In the genomic region with DNA sequence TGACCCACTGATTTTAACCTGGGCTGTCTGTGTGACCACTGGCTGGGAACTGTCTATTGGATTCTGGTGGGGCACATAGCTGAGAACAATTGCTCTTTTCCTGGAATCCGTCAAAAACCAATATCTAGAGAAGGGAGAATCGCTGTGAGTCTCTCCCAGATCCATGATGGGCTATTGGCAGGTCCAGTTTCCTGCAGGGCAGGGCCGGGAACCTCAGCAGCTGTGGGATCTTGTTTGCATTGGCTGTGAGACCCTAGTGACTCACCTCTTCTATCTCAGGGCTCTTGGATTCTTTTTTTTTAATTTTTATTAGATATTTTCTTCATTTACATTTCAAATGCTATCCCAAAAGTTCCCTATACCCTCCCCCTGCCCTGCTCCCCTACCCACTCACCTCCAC, we compare ENCODE assay signal across 22 mouse cellular contexts.
A peak's percentile ranks its signal among the peaks of the same experiment; 100 is the strongest.
DNase-seq lines count a peak whose midpoint lies in the region; ATAC-seq lines count a peak whose summit lies in the region.
"Had no signal": no experiment of that assay in that cellular context is flagged by ENCODE, and none has a peak within 500 bp of the region (broad histone marks: within the 10 kb centered on the region; RNA-seq: fewer than 3 reads in every experiment).

No protein-coding gene starts in this region.

- H3K4me2 ChIP-seq in heart, embryonic 11.5 days, result no peak overlapping the region
- no peak overlapping the region for H3K4me2 ChIP-seq in midbrain, embryonic 11.5 days
- no peak overlapping the region for H3K4me2 ChIP-seq in midbrain, embryonic 16.5 days (ENCODE audit: low read length)

- H3K9me3 ChIP-seq in heart, embryonic 11.5 days (replicated peaks; ENCODE audit: control insufficient read depth, low read length), result no peaks in the 10 kb centered on the region
- no peaks in the 10 kb centered on the region for H3K9me3 ChIP-seq in midbrain, embryonic 11.5 days (ENCODE audit: control insufficient read depth, low read length)
- no peaks in the 10 kb centered on the region for H3K9me3 ChIP-seq in midbrain, embryonic 16.5 days (replicated peaks; ENCODE audit: control insufficient read depth, low read length, poor library complexity, severe bottlenecking)

- H3K36me3 ChIP-seq in heart, embryonic 11.5 days (ENCODE audit: control insufficient read depth, insufficient read depth, low read length), result no peaks in the 10 kb centered on the region
- no peaks in the 10 kb centered on the region for H3K36me3 ChIP-seq in midbrain, embryonic 11.5 days (ENCODE audit: control insufficient read depth, insufficient read depth, low read length)
- no peaks in the 10 kb centered on the region for H3K36me3 ChIP-seq in midbrain, embryonic 16.5 days (ENCODE audit: control insufficient read depth, insufficient read depth, low read length)
- H3K36me3 ChIP-seq: G1E had no signal

- no peak for ATAC-seq in heart, embryonic 11.5 days (replicated peaks; ENCODE audit: insufficient number of reproducible peaks, low FRiP score, low TSS enrichment)
- no peak for ATAC-seq in midbrain, embryonic 11.5 days (ENCODE audit: low FRiP score)
- no peak for ATAC-seq in midbrain, embryonic 16.5 days
- ATAC-seq: activated CD4-positive, CD25-positive, alpha-beta regulatory T cell, adult 4 months; CD4-positive, CD25-positive, alpha-beta regulatory T cell, adult 4 months; Patski had no signal

- H3K4me1 ChIP-seq in heart, embryonic 11.5 days (ENCODE audit: control insufficient read depth, insufficient read depth, low read length), result no peaks in the 10 kb centered on the region
- no peaks in the 10 kb centered on the region; the same call in 1 of the 2 replicates for H3K4me1 ChIP-seq in midbrain, embryonic 11.5 days (ENCODE audit: control insufficient read depth, insufficient read depth, low read length)
- H3K4me1 ChIP-seq in midbrain, embryonic 16.5 days (ENCODE audit: control insufficient read depth, insufficient read depth, low read length), result 0 out of 2 replicates have a peak, but pooled peaks cover 2% of the 10 kb centered on the region

- no peak overlapping the region for H3K27ac ChIP-seq in heart, embryonic 11.5 days (ENCODE audit: low read depth, low read length)
- H3K27ac ChIP-seq in midbrain, embryonic 11.5 days (ENCODE audit: low read depth, low read length), result no peak overlapping the region
- no peak overlapping the region for H3K27ac ChIP-seq in midbrain, embryonic 16.5 days (ENCODE audit: low read length)

- intact Hi-C loops in heart, postnatal 25 days (cut with DNase I), result no loop called here
- intact Hi-C loops in heart, postnatal 36 days (cut with DNase I), result no loop called here

- no peak overlapping the region for H3K9ac ChIP-seq in heart, embryonic 11.5 days (ENCODE audit: low read depth, low read length)
- no peak overlapping the region for H3K9ac ChIP-seq in midbrain, embryonic 11.5 days (ENCODE audit: low read length)
- H3K9ac ChIP-seq in midbrain, embryonic 16.5 days (ENCODE audit: low read depth, low read length), result no peak overlapping the region

- no peak overlapping the region for H3K4me3 ChIP-seq in heart, embryonic 11.5 days (ENCODE audit: low read depth, low read length)
- no peak overlapping the region for H3K4me3 ChIP-seq in midbrain, embryonic 11.5 days (ENCODE audit: low read depth, low read length)
- no peak overlapping the region for H3K4me3 ChIP-seq in midbrain, embryonic 16.5 days (ENCODE audit: low read depth, low read length)

- DNase-seq in heart, adult 11 months, result peak; percentile 91
- no peak for DNase-seq in heart, postnatal 25 days (ENCODE audit: low spot score)
- DNase-seq in heart, adult 18-20 months, result peak; percentile 4 to 5
- peak; percentile 7 for DNase-seq in heart, adult 8-10 months (ENCODE audit: low spot score)
- no peak for DNase-seq in heart, postnatal 36 days
- DNase-seq in midbrain, embryonic 11.5 days (ENCODE audit: low spot score, missing footprints), result peak; percentile 56
- DNase-seq: adrenal gland, adult 2 months; adrenal gland, adult 8-10 months; adrenal gland, postnatal 10 days; adrenal gland, postnatal 14 days; adrenal gland, postnatal 25 days; adrenal gland, postnatal 36 days; B cell, adult 2 months; cerebellum, adult 11 months; cerebellum, adult 11-12 months had no signal

- no peaks in the 10 kb centered on the region for H3K27me3 ChIP-seq in heart, embryonic 11.5 days (ENCODE audit: control insufficient read depth, insufficient read depth, low read length)
- H3K27me3 ChIP-seq in midbrain, embryonic 11.5 days (ENCODE audit: control insufficient read depth, insufficient read depth, low read length), result no peaks in the 10 kb centered on the region
- no peaks in the 10 kb centered on the region for H3K27me3 ChIP-seq in midbrain, embryonic 16.5 days (ENCODE audit: control insufficient read depth, insufficient read depth, low read depth, low read length)
- H3K27me3 ChIP-seq: CH12.LX, Patski had no signal

- WGBS in heart, embryonic 11.5 days (ENCODE audit: insufficient replicate concordance), result 67% methylated on average over 3 of the region's 3 CpGs
- WGBS in midbrain, embryonic 11.5 days, result 76% methylated on average over 3 of the region's 3 CpGs
- WGBS in midbrain, embryonic 16.5 days, result 83% methylated on average over 3 of the region's 3 CpGs

Comparison
In these comparisons a context has a peak if more than half of its experiments do, and no peak if none do; other contexts are left out.
1. DNase-seq: peak in heart, adult 11 months (single experiment), heart, adult 18-20 months (2 of 2), heart, adult 8-10 months (single experiment) and midbrain, embryonic 11.5 days (single experiment); none in heart, postnatal 25 days (single experiment) and heart, postnatal 36 days (0 of 2).